Mouse (Mus musculus) ES-E14 (cell line): ENCODE measurements around the gene Ndufa7.

Experiments
- CHD2 ChIP-seq: IDR thresholded peaks from 2 replicates; pipeline ENCODE4 v1.6.1; 2014; ENCODE audit warnings: mild to moderate bottlenecking, low read depth, low read length, inconsistent platforms
- MAFK ChIP-seq: IDR thresholded peaks from 2 replicates; pipeline ENCODE4 v1.6.1; 2014; ENCODE audit warnings: mild to moderate bottlenecking, low read depth, low read length, inconsistent platforms; ENCODE audit not compliant: insufficient read depth
- ZC3H11A ChIP-seq: IDR thresholded peaks from 2 replicates; pipeline ENCODE4 v1.6.1; 2012; ENCODE audit warnings: low read depth, mild to moderate bottlenecking, inconsistent platforms, low read length, borderline replicate concordance

- TF ChIP-seq CHD2 (peak; percentile 99), ZC3H11A (no peak), MAFK (no peak)
These were observed at the start of gene Ndufa7, which contains the start of gene Rps28 for GRCm38 (mm10) chr17:33824084-33824996.
